Mouse (Mus musculus) E14TG2a.4 (cell line): ENCODE measurements around the gene Zfp983.

Experiments
- CTCF ChIP-seq: conservative IDR thresholded peaks from 2 replicates; pipeline ENCODE4 v1.5.1; 2014; ENCODE audit warnings: low read length
- POU5F1 ChIP-seq: IDR thresholded peaks from 2 replicates; pipeline ENCODE4 v1.6.1; 2014; ENCODE audit warnings: low read length, borderline replicate concordance

DNA sequence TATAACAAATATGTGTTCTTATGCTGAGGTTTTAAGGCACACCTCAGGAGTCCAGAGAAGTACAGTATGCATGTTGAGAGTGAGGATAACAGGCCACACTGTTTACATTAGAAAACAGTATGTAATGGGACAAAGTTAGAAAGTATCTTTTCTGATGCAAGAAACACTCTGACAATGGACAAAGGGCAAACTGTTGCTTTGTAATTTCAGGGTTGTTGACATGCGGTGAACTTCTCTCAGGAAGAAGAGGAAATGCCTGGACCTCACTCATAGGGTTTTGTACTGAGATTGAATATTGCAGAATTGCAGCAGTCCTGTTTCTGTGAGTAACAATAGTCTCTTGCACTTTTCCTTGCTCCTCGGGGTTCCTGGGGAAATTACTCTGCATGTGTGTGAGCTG, 58.0 kb downstream of the Zfp983 start:
- TF ChIP-seq CTCF = no peak
- no peak for TF ChIP-seq POU5F1
